Mouse (Mus musculus): Measurements from ENCODE around the gene Rspo1. TPM values are rescaled to one million over a fixed set of nuclear protein-coding genes. Genes with fewer than 3 reads are reported as not detected.

Rspo1 gene
- polyA plus RNA-seq, 1 experiment from 2014 or later: 26.2 TPM

- Histone ChIP-seq H3K4me3 (replicated peaks) (no peak overlapping the region), H3K36me3 (replicated peaks) (no peaks in the 10 kb centered on the region), H3K27me3 (peaks cover 75% of the 10 kb centered on the region), H3K9me3 (no peaks in the 10 kb centered on the region), H3K4me1 (peaks cover 44% of the 10 kb centered on the region), H3K9ac (no peak overlapping the region), H3K4me2 (no peak overlapping the region), H3K27ac (no peak overlapping the region)
- ATAC-seq (ENCODE audit: low FRiP score): no peak
- 22% methylated on average over 9 of the region's 9 CpGs for WGBS
Observed at GRCm38 (mm10) chr4:124983893-124984526, 2.2 kb upstream of the Rspo1 start.

DNA sequence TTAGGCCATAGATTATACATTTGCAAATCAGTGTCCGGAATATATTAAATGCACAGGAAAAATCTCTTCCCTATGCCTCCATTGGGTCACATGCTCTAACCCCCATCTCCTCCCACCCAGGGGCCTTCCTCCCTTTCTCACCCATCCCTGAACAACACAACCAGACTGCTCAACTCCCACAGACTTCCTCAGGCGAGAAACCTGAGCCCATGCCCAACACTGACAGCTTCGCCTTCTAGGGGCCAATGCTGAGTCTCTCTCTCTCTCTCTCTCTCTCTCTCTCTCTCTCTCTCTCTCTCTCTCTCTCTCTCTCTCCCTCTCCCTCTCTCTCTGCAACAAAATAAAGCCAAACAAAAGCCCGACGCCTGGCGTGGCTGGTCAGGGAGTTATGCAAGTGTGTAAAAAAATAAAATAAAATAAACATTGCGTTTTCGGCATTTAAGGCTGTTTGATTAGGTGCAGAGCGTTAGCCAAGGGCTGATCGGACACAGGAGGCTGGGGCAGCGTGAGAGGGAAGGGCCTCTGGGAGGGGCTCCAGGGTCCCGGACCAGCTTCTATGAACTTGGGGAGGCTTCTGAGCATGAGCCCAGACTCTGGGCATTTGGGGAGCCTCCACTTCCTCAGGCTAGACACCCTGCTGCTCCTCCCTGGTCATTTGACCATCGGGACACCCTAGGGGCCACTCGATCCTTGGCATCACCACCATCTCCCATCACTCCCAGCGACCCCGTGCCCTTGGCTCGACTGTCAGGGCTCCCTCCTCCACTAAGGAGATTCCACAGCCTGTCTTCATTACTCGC, 1.2 kb upstream of the Rspo1 start:
- ATAC-seq (ENCODE audit: low FRiP score): no peak
- H3K4me1 ChIP-seq: peaks cover 48% of the 10 kb centered on the region
- H3K27ac ChIP-seq: 0 out of 2 replicates have a peak overlapping the region, but pooled peaks have one; percentile 25
- peaks cover 86% of the 10 kb centered on the region for H3K27me3 ChIP-seq
- H3K9ac ChIP-seq: peak overlapping the region; percentile 7; the same call in 1 of the 2 replicates
- 0 out of 2 replicates have a peak overlapping the region, but pooled peaks have one; percentile 0 for H3K4me3 ChIP-seq (replicated peaks)
- no peaks in the 10 kb centered on the region for H3K9me3 ChIP-seq
- WGBS: 11% methylated on average over 18 of the region's 18 CpGs
- H3K36me3 ChIP-seq (replicated peaks): no peaks in the 10 kb centered on the region
- peak overlapping the region; percentile 60 for H3K4me2 ChIP-seq

DNA sequence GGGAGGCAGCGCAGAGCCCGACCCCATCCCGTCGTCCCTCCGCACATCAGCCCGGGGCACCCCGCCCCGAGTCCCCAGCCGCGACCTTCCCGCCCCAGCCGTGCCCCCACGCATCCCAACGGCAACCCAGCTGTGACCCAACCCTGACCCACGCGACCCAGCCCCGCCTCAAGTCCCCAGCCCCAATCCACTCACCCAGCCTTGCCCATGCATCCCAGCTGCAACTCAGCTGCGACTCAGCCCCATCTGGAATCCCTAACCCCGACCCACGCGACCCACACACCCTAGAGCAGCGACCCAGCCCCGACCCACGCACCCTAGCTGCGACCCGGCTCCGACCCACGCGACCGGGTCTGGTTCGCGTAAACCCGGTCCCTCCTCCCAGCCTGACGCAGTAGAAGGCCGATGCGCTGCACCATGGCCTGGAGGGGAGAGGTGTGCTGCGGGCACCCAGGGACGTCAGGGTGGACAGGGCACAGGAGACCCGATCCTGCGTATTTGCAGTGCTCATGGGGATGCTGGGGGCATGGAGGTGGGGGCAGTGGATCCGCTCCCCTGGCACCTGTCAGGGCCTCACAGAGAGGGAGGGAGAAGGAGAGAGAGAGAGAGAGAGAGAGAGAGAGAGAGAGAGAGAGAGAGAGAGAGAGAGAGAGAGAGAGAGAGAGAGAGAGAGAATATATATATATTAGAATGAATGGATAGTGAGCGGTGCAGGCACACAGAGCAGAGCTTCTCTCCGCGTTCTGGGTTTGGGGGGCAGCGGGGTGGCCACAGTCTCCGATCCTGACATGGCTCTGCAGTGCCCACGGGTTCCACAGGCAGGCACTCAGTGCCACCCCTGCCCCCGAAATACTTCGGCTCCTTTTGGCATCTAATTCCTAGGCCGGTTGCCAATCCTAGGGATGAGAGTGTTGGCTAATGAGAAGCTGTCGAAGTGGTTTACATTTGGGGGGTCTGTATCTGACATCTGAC, 795 bp downstream of the Rspo1 start:
- WGBS: 3% methylated on average over 40 of the region's 51 CpGs
- Histone ChIP-seq H3K27ac (peak overlapping the region; percentile 50; the same call in 1 of the 2 replicates), H3K9me3 (no peaks in the 10 kb centered on the region), H3K4me1 (peaks cover 60% of the 10 kb centered on the region), H3K36me3 (replicated peaks) (no peaks in the 10 kb centered on the region), H3K9ac (peak overlapping the region; percentile 54), H3K4me3 (replicated peaks) (peak overlapping the region; percentile 49), H3K27me3 (peaks cover 97% of the 10 kb centered on the region), H3K4me2 (peak overlapping the region; percentile 60)
- no peak for ATAC-seq (ENCODE audit: low FRiP score)

DNA sequence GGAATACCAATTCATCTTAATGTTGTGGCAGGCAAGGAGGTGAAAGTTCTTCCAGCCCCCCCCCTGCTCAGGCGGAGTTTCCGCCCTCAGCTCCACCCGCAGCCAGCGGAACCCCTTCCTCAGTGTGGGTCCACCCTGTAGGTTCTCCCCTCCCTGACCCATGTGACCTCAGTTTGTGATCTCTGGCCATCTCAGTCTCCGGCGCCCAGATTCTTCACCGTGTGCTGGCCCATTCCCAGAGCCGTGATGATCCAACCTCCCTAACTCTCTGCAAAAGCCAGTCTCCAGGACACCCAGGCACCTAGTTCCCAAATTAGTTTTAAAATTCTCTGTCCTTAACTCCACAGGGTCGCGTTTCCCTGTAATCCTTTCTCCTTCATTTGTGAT, 1.5 kb downstream of the Rspo1 start:
- Histone ChIP-seq H3K4me1 (peaks cover 60% of the 10 kb centered on the region), H3K4me2 (peak overlapping the region; percentile 60), H3K27ac (no peak overlapping the region), H3K9me3 (no peaks in the 10 kb centered on the region), H3K36me3 (replicated peaks) (no peaks in the 10 kb centered on the region), H3K4me3 (replicated peaks) (peak overlapping the region; percentile 49), H3K9ac (no peak overlapping the region), H3K27me3 (peaks cover 95% of the 10 kb centered on the region)
- 7% methylated on average over 10 of the region's 10 CpGs for WGBS
- ATAC-seq (ENCODE audit: low FRiP score): no peak

DNA sequence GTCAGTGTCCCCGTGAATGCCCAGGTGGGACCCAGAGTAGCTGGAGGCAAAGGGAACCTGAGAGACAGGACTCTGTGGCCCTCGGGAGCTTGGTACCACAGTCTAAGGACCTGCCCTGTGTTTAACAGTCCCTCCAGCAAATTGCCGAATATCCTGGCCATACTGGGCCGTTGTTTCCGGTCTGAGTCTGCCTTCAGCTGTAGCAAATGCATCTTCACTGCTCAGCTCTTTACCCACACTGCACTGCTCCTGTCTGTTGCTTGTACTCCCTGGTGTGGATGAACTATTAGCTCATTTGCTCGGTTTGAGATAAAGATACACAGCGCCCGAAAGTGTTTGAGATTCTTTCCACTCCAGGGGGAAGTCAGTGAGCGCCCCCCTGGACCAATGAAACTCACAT, 2.2 kb downstream of the Rspo1 start:
- H3K4me3 ChIP-seq (replicated peaks): peak overlapping the region; percentile 49; the same call in 1 of the 2 replicates
- ATAC-seq (ENCODE audit: low FRiP score): no peak
- WGBS: 23% methylated on average over 9 of the region's 9 CpGs

GRCm38 (mm10) chr4:124989787-124990253, 3.6 kb downstream of the Rspo1 start:
- 2% methylated on average over 20 of the region's 20 CpGs for WGBS
- Histone ChIP-seq H3K36me3 (replicated peaks) (no peaks in the 10 kb centered on the region), H3K4me3 (replicated peaks) (peak overlapping the region; percentile 18), H3K4me2 (peak overlapping the region; percentile 48), H3K27ac (0 out of 2 replicates have a peak overlapping the region, but pooled peaks have one; percentile 19), H3K9me3 (no peaks in the 10 kb centered on the region), H3K27me3 (peaks cover 76% of the 10 kb centered on the region), H3K4me1 (peaks cover 59% of the 10 kb centered on the region), H3K9ac (0 out of 2 replicates have a peak overlapping the region, but pooled peaks have one; percentile 27)
- ATAC-seq (ENCODE audit: low FRiP score): no peak

More for the DNA sequence above, 2.2 kb downstream of the Rspo1 start:
- no peaks in the 10 kb centered on the region for H3K36me3 ChIP-seq (replicated peaks)
- no peaks in the 10 kb centered on the region for H3K9me3 ChIP-seq
- peaks cover 90% of the 10 kb centered on the region for H3K27me3 ChIP-seq
- peaks cover 60% of the 10 kb centered on the region for H3K4me1 ChIP-seq
- H3K27ac ChIP-seq: 0 out of 2 replicates have a peak overlapping the region, but pooled peaks have one; percentile 19
- no peak overlapping the region; the same call in 1 of the 2 replicates for H3K9ac ChIP-seq
- peak overlapping the region; percentile 60 for H3K4me2 ChIP-seq

GRCm38 (mm10) chr4:124990325-124990724, 4.1 kb downstream of the Rspo1 start:
- Histone ChIP-seq H3K36me3 (replicated peaks) (no peaks in the 10 kb centered on the region), H3K4me1 (peaks cover 54% of the 10 kb centered on the region), H3K27me3 (peaks cover 71% of the 10 kb centered on the region), H3K4me2 (peak overlapping the region; percentile 48), H3K9me3 (no peaks in the 10 kb centered on the region), H3K4me3 (replicated peaks) (peak overlapping the region; percentile 18), H3K27ac (0 out of 2 replicates have a peak overlapping the region, but pooled peaks have one; percentile 19), H3K9ac (0 out of 2 replicates have a peak overlapping the region, but pooled peaks have one; percentile 27)
- ATAC-seq (ENCODE audit: low FRiP score): no peak
- 2% methylated on average over 7 of the region's 7 CpGs for WGBS

- 79% methylated on average over 10 of the region's 10 CpGs for WGBS
- Histone ChIP-seq H3K4me2 (no peak overlapping the region), H3K9ac (no peak overlapping the region), H3K27ac (no peak overlapping the region), H3K4me3 (replicated peaks) (no peak overlapping the region), H3K9me3 (no peaks in the 10 kb centered on the region), H3K36me3 (replicated peaks) (no peaks in the 10 kb centered on the region), H3K4me1 (no peaks in the 10 kb centered on the region), H3K27me3 (0 out of 2 replicates have a peak, but pooled peaks cover 3% of the 10 kb centered on the region)
- ATAC-seq (ENCODE audit: low FRiP score): no peak
Observed at GRCm38 (mm10) chr4:124997479-124998147, 11.4 kb downstream of the Rspo1 start.

GRCm38 (mm10) chr4:124999548-124999947, 13.3 kb downstream of the Rspo1 start:
- no peaks in the 10 kb centered on the region for H3K4me1 ChIP-seq
- H3K4me3 ChIP-seq (replicated peaks): no peak overlapping the region
- H3K4me2 ChIP-seq: no peak overlapping the region
- 85% methylated on average over 3 of the region's 3 CpGs for WGBS
- no peak for ATAC-seq (ENCODE audit: low FRiP score)
- H3K27me3 ChIP-seq: no peaks in the 10 kb centered on the region; the same call in 1 of the 2 replicates
- no peak overlapping the region for H3K27ac ChIP-seq
- no peaks in the 10 kb centered on the region for H3K36me3 ChIP-seq (replicated peaks)
- no peak overlapping the region for H3K9ac ChIP-seq
- no peaks in the 10 kb centered on the region for H3K9me3 ChIP-seq

- Histone ChIP-seq H3K27me3 (peaks cover 14% of the 10 kb centered on the region; the same call in 1 of the 2 replicates), H3K27ac (no peak overlapping the region), H3K4me2 (no peak overlapping the region), H3K4me1 (no peaks in the 10 kb centered on the region), H3K9me3 (no peaks in the 10 kb centered on the region), H3K36me3 (replicated peaks) (no peaks in the 10 kb centered on the region), H3K9ac (no peak overlapping the region), H3K4me3 (replicated peaks) (no peak overlapping the region)
- no peak for ATAC-seq (ENCODE audit: low FRiP score)
- WGBS: 85% methylated on average over 8 of the region's 8 CpGs
Observed at GRCm38 (mm10) chr4:125002978-125003377, 16.7 kb downstream of the Rspo1 start.

DNA sequence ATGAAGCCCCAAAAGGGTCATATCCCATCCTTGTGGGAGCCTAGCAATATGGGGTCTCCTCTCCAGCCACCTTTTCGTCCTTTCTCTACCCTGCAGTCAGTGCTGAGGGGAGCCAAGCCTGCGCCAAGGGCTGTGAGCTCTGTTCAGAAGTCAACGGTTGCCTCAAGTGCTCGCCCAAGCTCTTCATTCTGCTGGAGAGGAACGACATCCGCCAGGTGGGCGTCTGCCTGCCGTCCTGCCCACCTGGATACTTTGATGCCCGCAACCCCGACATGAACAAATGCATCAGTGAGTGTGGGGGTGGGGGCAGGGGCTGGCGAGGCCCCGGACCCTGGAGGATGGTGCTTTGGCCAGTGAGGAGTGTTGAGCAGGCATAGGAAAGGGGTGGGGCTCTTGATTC, 18.7 kb downstream of the Rspo1 start:
- Histone ChIP-seq H3K9me3 (no peaks in the 10 kb centered on the region), H3K27ac (no peak overlapping the region), H3K27me3 (peaks cover 14% of the 10 kb centered on the region; the same call in 1 of the 2 replicates), H3K4me3 (replicated peaks) (no peak overlapping the region), H3K4me1 (no peaks in the 10 kb centered on the region), H3K4me2 (no peak overlapping the region), H3K36me3 (replicated peaks) (no peaks in the 10 kb centered on the region), H3K9ac (no peak overlapping the region)
- ATAC-seq (ENCODE audit: low FRiP score): no peak
- 57% methylated on average over 12 of the region's 12 CpGs for WGBS

Measured in forebrain, embryonic 12.5 days (tissue).